Mouse (Mus musculus) A20 (cell line): Measurements from ENCODE around the gene Uhrf1bp1.

ENCODE experiments used
- DNase-seq: peaks from one replicate; pipeline ENCODE4 v3.0.0-alpha.2; 2011; ENCODE audit warnings: low read depth, low spot score

Gene Uhrf1bp1

DNA sequence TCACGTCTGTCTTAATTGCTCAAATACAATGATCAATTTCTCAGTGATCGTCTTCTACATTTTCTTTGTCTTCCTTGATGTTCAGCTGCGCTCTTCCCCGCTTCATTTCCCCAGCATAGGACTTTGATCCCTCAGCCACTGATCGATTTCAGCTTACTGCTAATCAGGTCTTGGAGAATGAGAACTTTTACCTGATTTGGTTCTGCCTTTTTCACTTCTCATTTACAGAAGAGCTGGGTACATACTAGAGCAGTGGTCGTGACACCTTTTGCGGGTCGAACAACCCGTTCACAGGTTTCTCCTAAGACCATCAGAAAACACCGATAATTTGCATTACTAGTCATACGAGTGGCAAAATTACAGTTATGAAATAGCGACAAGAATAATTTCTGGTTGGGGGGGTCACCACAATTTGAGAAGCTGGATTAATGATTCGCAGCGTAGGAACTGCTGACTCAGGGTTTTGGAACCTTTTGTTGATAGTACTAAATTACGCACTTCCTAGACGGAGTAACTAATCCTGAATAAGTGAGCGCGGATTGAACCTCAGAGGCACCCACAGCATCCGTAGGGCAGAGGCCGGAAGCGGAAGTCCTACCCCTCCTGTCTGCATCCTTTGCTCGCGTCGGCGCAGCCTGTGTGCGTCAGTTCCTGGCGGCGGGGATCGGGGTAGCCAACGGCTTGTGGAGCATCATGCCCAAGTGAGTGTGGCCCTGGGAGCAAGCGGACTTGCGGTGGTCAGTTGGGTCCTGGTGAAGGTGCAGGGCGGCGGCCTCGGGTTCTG, 16.6 kb upstream of the Uhrf1bp1 start:
- peak; percentile 95 for DNase-seq

- no peak for DNase-seq
Measured at GRCm38 (mm10) chr17:27848351-27848750, 7.9 kb upstream of the Uhrf1bp1 start.

GRCm38 (mm10) chr17:27851076-27851475, 5.2 kb upstream of the Uhrf1bp1 start:
- DNase-seq: no peak

- DNase-seq: peak; percentile 78
Measured at GRCm38 (mm10) chr17:27856798-27857648, 782 bp downstream of the Uhrf1bp1 start.

DNA sequence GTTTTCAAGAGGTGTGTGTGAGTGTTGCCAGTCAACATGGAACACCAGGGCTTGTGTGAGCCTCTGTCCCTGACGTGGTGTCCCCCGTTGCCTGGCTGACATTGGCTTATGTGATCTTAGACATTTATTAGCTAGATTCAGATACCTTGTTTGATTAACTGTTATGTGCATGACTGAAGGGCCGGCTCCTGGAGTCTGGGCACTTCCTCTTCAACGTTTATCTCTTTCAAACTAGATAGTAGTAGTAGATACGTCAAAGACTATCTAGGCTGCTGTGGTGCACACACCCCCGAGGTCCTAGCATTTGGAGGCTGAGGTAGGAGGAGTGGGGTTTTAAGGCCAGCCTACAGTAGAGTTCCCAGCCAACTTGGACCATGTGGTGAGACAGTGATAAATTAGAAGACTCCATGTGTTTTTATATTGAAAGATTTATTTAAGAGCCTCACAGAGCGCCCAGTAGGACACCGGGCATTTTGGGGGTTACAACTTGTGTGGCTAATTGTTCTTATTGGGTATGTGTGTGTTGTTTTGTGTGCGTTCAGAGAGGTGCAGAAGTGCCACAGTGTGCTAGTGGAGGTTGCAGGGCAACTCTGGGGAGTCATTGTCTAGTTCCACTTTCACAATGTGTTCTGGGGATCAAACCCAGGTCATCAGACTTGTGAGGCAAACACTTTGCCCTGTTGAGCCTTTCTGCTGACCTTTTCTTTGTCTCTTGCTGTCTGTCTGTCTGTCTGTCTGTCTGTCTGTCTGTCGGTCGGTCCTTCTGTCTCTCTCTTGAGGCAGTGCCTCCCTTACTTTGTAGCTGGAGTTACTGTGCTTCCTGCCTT, 1.6 kb downstream of the Uhrf1bp1 start:
- DNase-seq: peak; percentile 63

DNA sequence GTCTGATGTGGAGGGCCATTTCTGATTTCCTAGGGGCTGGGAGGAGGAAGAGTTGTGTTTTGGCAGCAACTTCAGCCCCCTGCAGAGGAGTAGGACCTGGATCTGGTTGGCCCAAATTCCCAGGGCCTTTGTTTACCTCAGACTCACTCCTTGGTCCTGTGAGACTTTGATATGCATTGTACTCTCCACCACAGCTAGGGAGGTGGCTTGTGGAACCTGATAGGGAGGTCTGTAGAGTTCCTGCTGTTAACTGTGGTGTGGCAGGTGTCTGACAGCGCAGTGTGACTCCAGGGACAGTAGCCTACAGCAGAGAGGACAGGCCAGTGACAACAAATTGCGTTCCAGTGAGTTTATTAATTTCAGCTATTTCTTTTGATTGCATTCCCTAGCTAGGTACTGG, 2.9 kb downstream of the Uhrf1bp1 start:
- DNase-seq: no peak

DNA sequence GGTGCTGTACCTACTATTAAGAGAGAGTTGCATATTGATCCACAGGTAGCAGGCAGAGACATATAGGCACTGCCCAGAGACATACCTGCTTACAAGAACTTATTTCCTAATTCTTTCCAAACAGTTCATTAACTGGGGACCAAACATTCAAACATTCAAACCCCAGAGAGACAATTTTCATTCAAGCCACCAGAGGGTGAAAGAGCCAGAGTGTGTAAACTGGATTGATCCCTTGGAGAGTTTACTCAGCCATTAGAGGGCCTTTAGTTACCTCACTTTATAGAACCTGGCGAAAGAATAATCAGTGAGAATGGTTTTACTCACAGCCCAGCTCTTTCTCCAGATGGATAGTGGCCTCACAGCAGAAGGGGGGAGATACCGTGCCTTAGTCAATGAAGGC, 9.2 kb downstream of the Uhrf1bp1 start:
- no peak for DNase-seq

GRCm38 (mm10) chr17:27866737-27867136, 10.5 kb downstream of the Uhrf1bp1 start:
- no peak for DNase-seq

DNA sequence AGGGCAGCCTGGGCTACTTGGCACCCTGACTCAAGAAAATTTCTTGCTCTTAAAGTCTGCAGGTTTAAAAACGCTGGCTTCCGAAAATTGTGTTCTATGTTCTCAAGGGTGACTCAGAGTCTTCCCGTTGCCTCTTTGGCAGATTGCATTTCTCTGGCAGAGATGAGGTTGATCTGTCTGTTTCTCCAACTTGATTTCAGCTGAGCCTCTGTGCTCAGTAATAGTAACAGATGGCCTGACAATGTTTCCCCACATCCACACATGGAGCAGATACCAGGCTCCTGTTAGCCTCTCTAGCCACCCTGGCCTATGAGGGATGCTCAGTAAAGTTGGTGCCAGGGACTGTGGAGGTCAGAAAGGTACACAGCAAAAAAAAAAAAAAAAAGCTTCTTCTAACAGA, 15.6 kb downstream of the Uhrf1bp1 start:
- no peak for DNase-seq

- no peak for DNase-seq
Measured at GRCm38 (mm10) chr17:27873583-27873982, 17.3 kb downstream of the Uhrf1bp1 start.

DNA sequence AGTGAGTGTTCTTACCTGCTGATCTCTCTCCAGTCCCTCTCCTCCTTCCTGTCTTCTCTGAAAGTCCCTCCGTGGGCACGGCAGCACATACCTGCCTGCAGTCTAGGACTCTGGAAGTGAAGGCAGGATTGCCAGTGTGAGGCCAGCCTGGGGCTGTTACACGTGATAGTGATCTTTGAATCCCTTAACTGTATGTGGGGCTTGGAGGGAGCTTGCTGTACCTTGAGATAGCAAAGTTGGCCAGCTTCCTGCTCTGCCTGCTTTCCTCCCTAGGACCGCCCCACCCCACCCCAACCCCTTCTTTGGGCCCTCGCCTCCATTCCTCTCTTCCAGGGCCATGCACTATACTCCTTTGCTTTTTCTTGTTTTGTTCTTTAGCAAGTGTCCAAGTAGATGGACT, 18.3 kb downstream of the Uhrf1bp1 start:
- no peak for DNase-seq

GRCm38 (mm10) chr17:27881518-27881917, 25.3 kb downstream of the Uhrf1bp1 start:
- DNase-seq: no peak

- no peak for DNase-seq
Measured at GRCm38 (mm10) chr17:27883129-27883528, 26.9 kb downstream of the Uhrf1bp1 start.

GRCm38 (mm10) chr17:27883994-27884393, 27.8 kb downstream of the Uhrf1bp1 start:
- DNase-seq: no peak

- no peak for DNase-seq
Measured at GRCm38 (mm10) chr17:27886499-27887210, 30.4 kb downstream of the Uhrf1bp1 start.

DNA sequence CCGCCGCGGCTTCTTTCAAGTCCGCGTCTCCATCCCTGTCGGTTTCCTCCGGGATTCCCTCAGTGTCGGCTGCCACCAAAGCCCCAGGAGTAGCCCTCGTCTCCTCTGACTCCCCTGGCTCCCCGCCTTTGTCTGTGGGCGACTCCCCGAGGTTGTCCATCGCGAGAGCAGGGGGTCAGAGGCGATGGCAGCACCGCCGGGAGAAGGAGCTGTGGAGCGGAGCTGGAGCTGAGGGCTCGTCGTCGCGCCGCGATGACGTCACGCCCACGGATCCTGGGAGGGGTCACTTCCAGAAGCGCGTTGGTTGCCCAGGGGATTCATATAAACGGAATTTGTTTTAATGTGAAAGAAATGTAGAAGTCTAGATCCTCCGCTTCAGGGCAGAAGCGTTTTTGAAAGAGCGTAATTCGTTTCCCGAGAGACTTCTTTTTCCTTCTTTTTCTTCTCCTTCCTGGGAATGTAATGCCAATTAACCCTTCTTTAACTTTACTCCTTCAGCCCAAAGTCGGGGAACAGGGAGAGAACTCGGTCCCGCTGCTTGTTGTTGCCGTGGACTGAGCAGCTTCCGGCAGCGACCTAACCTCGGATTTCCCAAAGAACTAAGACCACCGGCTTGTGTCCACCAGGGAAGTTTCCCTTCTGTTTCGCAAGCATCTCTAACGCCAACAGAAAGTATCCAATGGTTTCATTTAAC, 51.4 kb downstream of the Uhrf1bp1 start:
- DNase-seq: peak; percentile 93

GRCm38 (mm10) chr17:27908206-27908887, 52.1 kb downstream of the Uhrf1bp1 start:
- peak; percentile 83 for DNase-seq

DNA sequence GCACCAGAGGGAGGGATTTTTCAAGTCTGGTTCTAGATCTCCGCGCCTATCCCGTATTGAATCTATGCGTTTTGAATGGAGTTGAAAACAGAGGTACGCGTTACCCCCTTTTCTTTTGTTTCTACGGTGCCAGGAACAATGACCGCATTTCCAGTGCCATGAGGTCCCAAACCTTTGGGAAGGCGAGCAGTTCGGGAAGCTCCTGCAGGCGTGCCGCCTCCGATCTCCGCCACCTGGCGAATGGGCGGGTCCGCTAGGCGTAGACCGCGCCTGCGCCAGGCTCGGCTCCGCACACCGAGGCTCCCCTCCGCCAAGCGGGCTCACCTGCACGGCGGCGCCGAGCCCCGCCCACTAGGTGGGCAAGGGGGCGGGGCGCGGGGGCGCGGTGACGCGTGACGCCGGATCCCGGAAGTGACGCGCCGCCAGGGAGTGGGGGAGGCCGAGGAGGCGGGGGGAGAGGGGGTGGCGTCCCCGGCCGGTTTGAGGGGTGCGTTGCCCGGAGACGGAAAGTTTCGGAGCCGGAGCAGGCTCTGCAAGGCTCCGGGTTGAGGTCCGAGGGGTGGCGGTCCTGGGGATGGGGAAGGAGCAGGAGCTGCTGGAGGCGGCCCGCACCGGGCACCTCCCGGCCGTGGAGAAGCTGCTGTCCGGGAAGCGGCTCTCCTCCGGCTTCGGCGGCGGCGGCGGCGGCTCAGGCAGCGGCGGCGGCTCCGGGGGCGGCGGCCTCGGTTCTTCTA, 52.8 kb downstream of the Uhrf1bp1 start, which contains the start of gene Anks1:
Anks1 (plus strand) TSS at position 419 of the 734 bp plus-strand sequence.
- peak; percentile 91 for DNase-seq
